Mouse (Mus musculus) E14TG2a.4 (cell line): ENCODE data around the gene Hnrnph3.

Experiments used
- CTCF ChIP-seq: conservative IDR thresholded peaks from 2 replicates; pipeline ENCODE4 v1.5.1; 2014; ENCODE audit warnings: low read length
- POU5F1 ChIP-seq: IDR thresholded peaks from 2 replicates; pipeline ENCODE4 v1.6.1; 2014; ENCODE audit warnings: low read length, borderline replicate concordance

DNA sequence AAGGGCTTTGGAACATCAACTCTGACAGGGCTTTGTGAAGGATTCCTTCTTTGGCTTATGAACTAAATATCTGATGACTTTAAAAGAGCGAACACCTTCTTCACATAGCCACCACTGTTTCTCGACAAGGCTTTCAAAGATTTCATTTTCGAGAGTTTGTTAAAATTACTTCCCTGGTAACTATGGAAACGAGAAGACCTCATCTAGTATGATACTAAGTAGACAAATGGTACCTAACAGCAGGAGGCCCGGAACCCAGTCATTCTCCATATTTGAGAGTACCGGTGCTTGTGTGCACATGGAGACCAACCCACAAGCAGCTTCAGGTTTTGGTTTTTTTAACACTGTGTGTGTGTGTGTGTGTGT, 2.8 kb upstream of the Hnrnph3 start:
- no peak for TF ChIP-seq CTCF
- no peak for TF ChIP-seq POU5F1
